Mouse (Mus musculus) gastrocnemius, postnatal 14 days (tissue): ENCODE results near the gene Lipk. TPM values are rescaled to one million over a fixed set of nuclear protein-coding genes. Genes with fewer than 3 reads are reported as not detected.

Experiments
- DNase-seq: peaks from one replicate; pipeline ENCODE4 v3.0.0; 2021; ENCODE audit warnings: mixed read lengths
- intact Hi-C: fragments of 180-260 bp; cut with DNase I; formaldehyde crosslinking; loops from one replicate; pipeline ENCODE4 v1.15.1; 2025; ENCODE audit warnings: low total_unique reads
- long read RNA-seq, 2 experiments: library from polyadenylated mRNA; stranded (forward); transcript quantifications; one replicate each; pipeline ENCODE4 v2.0.0; 2021
- total RNA-seq, 2 experiments: library from RNA; stranded (reverse); gene quantifications; 2 replicates each; pipeline ENCODE4 v1.2.3; 2021

Lipk gene
- not detected for total RNA-seq
- long read RNA-seq, experiment 1, result 0 reads
- long read RNA-seq, experiment 2, result 0 reads

DNA sequence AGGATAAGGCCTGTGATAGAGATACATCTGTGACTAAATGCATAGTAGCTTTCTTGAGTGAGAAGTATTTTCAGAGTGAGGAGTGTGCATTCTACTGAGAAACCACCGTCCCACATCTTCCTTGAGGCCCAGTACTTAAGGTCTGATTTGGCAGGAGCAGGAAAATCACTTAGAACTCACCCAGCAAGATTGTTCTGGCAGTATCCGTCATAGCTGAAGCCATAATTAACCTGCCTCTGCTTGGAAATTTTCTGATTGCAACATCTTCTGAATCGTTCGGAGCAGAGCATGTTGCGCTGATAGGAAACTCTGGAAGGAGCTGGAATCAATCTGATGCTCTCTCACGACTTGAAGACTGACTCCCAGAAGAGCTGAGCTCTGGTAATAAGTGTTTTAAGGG lies at the start of gene Lipk:
Gene Lipk (plus strand): TSS at position 289 of the 400 bp plus-strand sequence.
- no peak for DNase-seq
- intact Hi-C loops, result no loop called here

GRCm38 (mm10) chr19:33960887-33961286 lies 47.2 kb upstream of the Lipk start, which contains the start of gene Lipf:
Gene Lipf (plus strand): TSS chr19:33961187.
- intact Hi-C loops, result no loop called here
- DNase-seq, result no peak

DNA sequence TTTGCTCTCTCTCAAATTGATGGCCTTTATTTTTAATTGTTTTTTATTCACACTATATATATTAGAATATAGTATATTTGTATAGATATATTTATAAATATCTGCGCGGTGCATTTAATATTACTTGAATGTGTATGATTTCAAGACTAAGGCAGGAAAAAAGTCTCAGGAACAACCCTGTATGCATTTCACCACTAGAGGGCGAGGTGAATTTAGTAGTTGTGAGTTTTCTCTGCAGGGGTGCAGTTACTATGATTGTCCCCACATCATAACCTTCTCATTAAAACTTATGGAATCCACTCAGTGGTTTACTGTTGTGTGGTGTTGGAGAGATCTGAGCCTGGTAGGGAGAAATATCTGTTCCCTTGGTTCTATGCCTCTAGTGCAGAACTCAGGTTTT lies 29.1 kb upstream of the Lipk start:
- intact Hi-C loops, result no loop called here
- DNase-seq, result no peak

GRCm38 (mm10) chr19:33983043-33983442 lies 25.0 kb upstream of the Lipk start:
- DNase-seq, result no peak
- intact Hi-C loops, result no loop called here

DNA sequence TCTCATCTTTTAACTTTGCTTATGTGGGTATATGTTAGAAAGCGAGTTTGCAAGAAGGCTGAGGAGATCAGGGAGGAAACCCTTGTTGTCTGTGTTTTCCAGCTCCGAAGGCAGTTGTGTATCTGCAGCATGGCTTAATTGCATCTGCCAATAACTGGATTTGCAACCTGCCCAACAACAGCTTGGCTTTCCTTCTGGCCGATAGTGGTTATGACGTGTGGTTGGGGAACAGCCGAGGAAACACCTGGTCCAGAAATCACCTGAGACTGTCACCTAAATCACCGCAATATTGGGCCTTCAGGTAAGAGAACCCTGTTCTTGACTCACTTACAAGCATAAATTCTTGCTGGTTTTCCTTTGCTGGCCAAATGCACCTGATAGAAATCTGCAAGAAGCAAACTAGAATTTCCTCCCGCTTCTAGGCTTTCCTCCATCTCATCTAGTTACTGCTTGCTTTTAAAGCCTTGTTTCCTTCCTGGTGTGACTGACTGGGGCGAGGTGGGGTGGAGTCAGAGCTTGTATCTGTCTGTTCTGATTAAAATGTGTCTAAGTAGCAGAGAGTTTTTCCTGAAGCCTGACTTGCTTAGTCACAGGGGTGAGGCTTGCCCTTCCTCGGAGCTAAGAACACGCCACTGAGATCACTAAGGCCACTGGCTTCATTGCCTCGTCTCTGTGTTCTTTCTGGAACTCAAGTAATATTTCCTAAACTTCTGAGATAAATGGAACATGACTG lies 13.5 kb downstream of the Lipk start:
- DNase-seq, result no peak
- intact Hi-C loops, result loop anchor here (5.0 kb wide), 1 partner anchor 644 kb away; no protein-coding TSS in a partner anchor

DNA sequence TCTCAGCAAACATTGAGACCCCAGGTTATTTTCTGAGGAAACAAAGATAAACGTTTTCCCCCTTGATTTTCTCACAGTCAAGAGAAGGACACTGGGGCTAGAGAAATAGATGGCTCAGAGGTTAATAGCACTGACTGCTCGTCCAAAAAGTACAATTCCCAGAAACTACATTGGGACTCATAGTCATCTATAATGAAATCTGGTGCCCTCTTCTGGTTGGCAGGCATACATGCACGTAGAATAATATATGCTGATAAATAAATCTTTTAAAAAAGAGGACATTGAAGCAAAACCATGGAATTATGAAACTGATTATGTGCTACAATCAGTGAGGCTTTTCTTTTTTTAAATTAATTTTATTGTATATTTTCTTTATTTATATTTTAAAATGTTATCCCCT lies 14.7 kb downstream of the Lipk start:
- intact Hi-C loops, result loop anchor here (5.0 kb wide), 1 partner anchor 645 kb away; no protein-coding TSS in a partner anchor
- DNase-seq, result no peak

- no peak for DNase-seq
- intact Hi-C loops, result no loop called here
These were observed 31.6 kb downstream of the Lipk start for GRCm38 (mm10) chr19:34039731-34040130.

DNA sequence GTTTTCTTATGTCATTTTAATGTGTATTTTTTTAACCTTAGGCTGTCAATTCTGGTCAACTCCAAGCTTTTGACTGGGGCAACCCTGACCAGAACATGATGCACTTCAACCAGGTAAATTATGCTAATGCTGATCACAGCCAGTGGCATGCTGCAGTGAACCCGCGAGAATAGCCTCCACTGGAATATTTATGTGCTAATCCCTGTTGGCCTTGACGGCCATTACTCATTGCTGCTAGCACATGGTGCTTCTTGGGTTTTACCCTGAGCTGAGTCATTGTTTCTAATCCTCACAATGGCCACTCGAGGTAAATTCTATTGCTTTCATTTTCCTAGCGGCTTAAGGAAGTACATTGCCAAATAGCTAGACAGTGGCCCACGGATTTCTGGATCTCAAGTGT lies 34.9 kb downstream of the Lipk start:
- DNase-seq, result no peak
- intact Hi-C loops, result no loop called here

GRCm38 (mm10) chr19:34049371-34050039 lies 41.4 kb downstream of the Lipk start:
- intact Hi-C loops, result no loop called here
- no peak for DNase-seq

- intact Hi-C loops, result no loop called here
- DNase-seq, result no peak
These were observed 43.4 kb downstream of the Lipk start for GRCm38 (mm10) chr19:34051502-34051901.

DNA sequence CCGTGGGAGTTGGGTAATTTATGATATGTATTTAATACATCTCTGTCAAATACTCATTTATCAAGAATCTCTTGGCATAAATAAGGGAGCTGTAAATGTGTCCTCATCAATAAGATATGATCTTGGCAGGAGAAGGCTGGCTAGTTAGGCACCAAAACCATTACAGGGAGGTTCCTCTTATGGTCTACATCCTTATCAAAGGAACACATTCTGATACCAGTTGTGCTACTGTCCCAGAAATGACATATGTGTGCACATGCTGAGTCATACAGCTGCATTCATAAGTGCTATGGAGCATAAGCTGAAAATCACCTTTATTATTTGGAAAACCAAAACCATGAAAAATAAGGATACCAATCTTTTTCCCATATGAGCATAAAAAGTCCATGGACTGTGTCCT lies 55.5 kb downstream of the Lipk start:
- intact Hi-C loops, result no loop called here
- no peak for DNase-seq

DNA sequence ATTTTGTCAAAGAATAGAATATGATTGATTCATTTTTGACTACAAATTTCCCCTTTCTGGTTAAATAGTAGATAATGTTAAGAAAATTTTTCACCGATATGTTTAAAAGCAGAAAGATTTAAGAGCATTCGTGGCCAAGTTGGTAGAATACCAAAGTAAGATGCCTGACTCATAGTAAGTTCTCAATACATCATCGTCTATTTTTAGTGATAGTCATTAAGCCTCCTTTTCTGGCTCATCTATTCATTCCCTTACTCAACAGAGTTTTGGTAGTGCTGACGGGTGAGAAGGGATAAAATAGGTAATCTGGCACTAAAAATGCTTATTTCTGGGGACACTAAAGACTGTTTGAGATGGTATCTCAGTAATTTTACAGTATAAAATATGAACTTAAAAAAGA lies 56.0 kb downstream of the Lipk start:
- intact Hi-C loops, result no loop called here

GRCm38 (mm10) chr19:34066779-34067472 lies 58.8 kb downstream of the Lipk start, which contains the start of gene Lipn:
Gene Lipn (plus strand): TSS chr19:34067358.
- no peak for DNase-seq
- intact Hi-C loops, result no loop called here

More for the DNA sequence above, 56.0 kb downstream of the Lipk start:
- no peak for DNase-seq

GRCm38 (mm10) chr19:34074239-34074638 lies 66.1 kb downstream of the Lipk start:
- DNase-seq, result no peak
- intact Hi-C loops, result no loop called here

DNA sequence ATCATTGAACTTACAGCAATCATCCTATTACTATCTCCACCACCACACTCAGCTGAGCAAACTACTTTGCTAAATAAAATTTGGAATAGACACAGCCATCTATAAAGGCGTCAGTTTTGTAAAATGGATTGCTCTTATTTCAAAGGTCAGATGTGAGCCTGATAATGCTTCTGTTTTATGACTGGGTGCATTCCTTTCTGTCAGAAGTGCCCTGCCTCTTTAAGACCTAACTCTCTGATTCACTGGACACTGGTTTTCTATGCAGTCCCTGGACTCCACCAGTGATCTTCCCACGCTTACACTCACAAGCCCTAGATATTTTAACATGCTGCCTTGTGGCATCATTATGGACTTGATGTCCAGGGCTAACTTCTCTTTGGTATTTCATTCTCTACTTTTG lies 70.0 kb downstream of the Lipk start:
- DNase-seq, result no peak
- intact Hi-C loops, result no loop called here

GRCm38 (mm10) chr19:34089011-34089680 lies 81.1 kb downstream of the Lipk start:
- intact Hi-C loops, result no loop called here
- DNase-seq, result no peak

DNA sequence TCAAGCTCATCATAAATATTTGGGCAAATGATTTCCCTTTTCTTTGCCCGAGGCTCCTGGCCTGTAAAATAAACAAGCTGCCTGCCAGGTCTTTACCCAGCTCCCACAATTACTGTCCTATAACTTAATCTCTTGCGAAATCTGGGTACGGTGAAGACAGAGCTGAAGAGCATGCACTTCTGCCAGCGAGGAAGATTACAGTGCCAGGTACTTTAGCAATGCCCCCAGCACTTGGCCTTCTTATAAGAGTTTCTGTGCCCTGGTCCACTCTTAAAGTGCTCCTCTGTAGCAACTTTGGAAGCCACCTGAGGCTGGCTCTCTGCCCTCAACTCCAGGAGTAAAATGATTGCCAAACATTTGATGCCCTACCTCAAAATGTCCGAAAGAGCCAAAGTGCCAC lies 87.3 kb downstream of the Lipk start:
- DNase-seq, result no peak
- intact Hi-C loops, result no loop called here

DNA sequence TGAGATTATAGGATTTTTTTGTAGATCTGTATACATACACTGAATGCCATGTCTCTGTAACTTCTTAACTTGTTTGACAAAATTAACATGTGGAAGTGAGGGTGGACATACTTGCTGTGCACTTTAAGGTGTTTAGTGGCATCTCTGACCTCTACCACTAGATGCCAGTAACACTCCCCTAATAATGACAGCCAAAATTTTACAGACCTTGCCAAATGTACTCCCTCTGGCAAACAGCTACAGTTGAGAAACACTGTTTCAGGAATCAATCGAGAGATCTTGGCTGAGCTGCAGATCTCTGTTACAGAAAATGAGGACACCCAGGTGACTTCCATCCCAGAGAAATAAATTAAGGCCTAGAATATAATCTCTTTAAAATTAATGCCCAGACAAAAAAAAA lies 88.1 kb downstream of the Lipk start:
- DNase-seq, result no peak
- intact Hi-C loops, result no loop called here
